Mouse (Mus musculus) liver, postnatal 0 days (tissue): ENCODE data around the gene Cdc42. TPM values are rescaled to one million over a fixed set of nuclear protein-coding genes. Genes with fewer than 3 reads are reported as not detected.
A peak's percentile ranks its signal among the peaks of the same experiment; 100 is the strongest.

Source experiments
- ATAC-seq: fragments of 200-750 bp; cut with Nextera tagmentation; 2 replicates; pipeline ENCODE4 v1.8.0; 2017; ENCODE audit warnings: mild to moderate bottlenecking, moderate library complexity
- DNase-seq: peaks from one replicate; pipeline ENCODE4 v3.0.0-alpha.2; 2016
- H3K27ac ChIP-seq: fragments of 300-500 bp; sonication (generic); 2 replicates; pipeline ENCODE4 v1.5.1; 2014; ENCODE audit warnings: antibody characterized with exemption, moderate library complexity, mild to moderate bottlenecking, low read depth
- H3K27me3 ChIP-seq: fragments of 300-500 bp; sonication (generic); 2 replicates; pipeline ENCODE4 v1.6.1; 2014; ENCODE audit warnings: low read length, control low read depth, mixed read lengths; ENCODE audit not compliant: insufficient read depth
- H3K36me3 ChIP-seq: fragments of 300-500 bp; sonication (generic); replicated peaks from 2 replicates; pipeline ENCODE4 v1.6.1; 2014; ENCODE audit warnings: mild to moderate bottlenecking, control low read depth, low read length, moderate library complexity, mixed read lengths; ENCODE audit not compliant: insufficient read depth
- H3K4me1 ChIP-seq: fragments of 300-500 bp; sonication (generic); 2 replicates; pipeline ENCODE4 v1.6.1; 2014; ENCODE audit warnings: antibody characterized with exemption, mild to moderate bottlenecking, control low read depth; ENCODE audit not compliant: insufficient read depth
- H3K4me2 ChIP-seq: fragments of 300-500 bp; sonication (generic); 2 replicates; pipeline ENCODE4 v1.6.1; 2014; ENCODE audit warnings: low read depth, mild to moderate bottlenecking, low read length, moderate library complexity, mixed read lengths
- H3K4me3 ChIP-seq: fragments of 300-500 bp; sonication (generic); 2 replicates; pipeline ENCODE4 v1.5.1; 2014; ENCODE audit warnings: low read depth, low read length
- H3K9ac ChIP-seq: fragments of 300-500 bp; sonication (generic); replicated peaks from 2 replicates; pipeline ENCODE4 v1.6.1; 2014; ENCODE audit warnings: mild to moderate bottlenecking, moderate library complexity
- H3K9me3 ChIP-seq: fragments of 300-500 bp; sonication (generic); 2 replicates; pipeline ENCODE4 v1.6.1; 2016; ENCODE audit warnings: mild to moderate bottlenecking, control low read depth, low read length, mixed read lengths
- CTCF ChIP-seq: sonication (generic); IDR thresholded peaks from 2 replicates; pipeline ENCODE4 v1.5.1; 2016; ENCODE audit warnings: antibody characterized with exemption, low read depth
- EP300 ChIP-seq: IDR thresholded peaks from 2 replicates; pipeline ENCODE4 v1.6.1; 2016; ENCODE audit warnings: antibody characterized with exemption, low read depth, mild to moderate bottlenecking
- WGBS: fragments of 180-500 bp; shearing (Covaris S2); extraction: QIAGEN DNeasy Blood & Tissue Kit; methylation state at CpG from one replicate; pipeline ENCODE4 v1.1.7; 2014; ENCODE audit not compliant: insufficient replicate concordance; 5-methylcytosine and 5-hydroxymethylcytosine counted together
- polyA plus RNA-seq: library from polyadenylated mRNA; unstranded; fragments of >200 nt; fragmentation: Nextera tagmentation; extraction: Ambion mirVana; gene quantifications from 2 replicates; pipeline ENCODE4 v1.2.1, GENCODE M21; 2015

Gene Cdc42
- polyA plus RNA-seq, 1 experiment from 2014 or later = 227 TPM

GRCm38 (mm10) chr4:137286662-137286953 is 70.9 kb downstream of the Cdc42 start:
- H3K9me3 ChIP-seq = no peaks in the 10 kb centered on the region
- WGBS = 59% methylated on average over 8 of the region's 8 CpGs
- DNase-seq (peak; percentile 53), ATAC-seq (peak; percentile 80)
- no peak overlapping the region for H3K4me2 ChIP-seq
- no peaks in the 10 kb centered on the region for H3K36me3 ChIP-seq
- H3K9ac ChIP-seq = no peak overlapping the region
- H3K4me3 ChIP-seq = no peak overlapping the region
- peaks cover 16% of the 10 kb centered on the region; the same call in 1 of the 2 replicates for H3K27me3 ChIP-seq
- TF ChIP-seq CTCF (no peak), EP300 (no peak)
- H3K4me1 ChIP-seq = peaks cover 6% of the 10 kb centered on the region; the same call in 1 of the 2 replicates
- peak overlapping the region; percentile 35; the same call in 1 of the 2 replicates for H3K27ac ChIP-seq

- H3K27me3 ChIP-seq = peaks cover 19% of the 10 kb centered on the region
- 74% methylated on average over 15 of the region's 15 CpGs for WGBS
- ATAC-seq (peak; percentile 48), DNase-seq (no peak)
- H3K4me2 ChIP-seq = no peak overlapping the region
- H3K4me1 ChIP-seq = peaks cover 6% of the 10 kb centered on the region; the same call in 1 of the 2 replicates
- no peaks in the 10 kb centered on the region for H3K36me3 ChIP-seq
- no peak overlapping the region for H3K4me3 ChIP-seq
- H3K9me3 ChIP-seq = no peaks in the 10 kb centered on the region
- H3K9ac ChIP-seq = no peak overlapping the region; the same call in 1 of the 2 replicates
- TF ChIP-seq EP300 = no peak
- no peak for TF ChIP-seq CTCF
- no peak overlapping the region for H3K27ac ChIP-seq
Observed at GRCm38 (mm10) chr4:137285876-137286661, 71.5 kb downstream of the Cdc42 start.

- Histone ChIP-seq H3K4me3 (no peak overlapping the region), H3K4me2 (no peak overlapping the region), H3K36me3 (no peaks in the 10 kb centered on the region), H3K9ac (no peak overlapping the region), H3K4me1 (peaks cover 6% of the 10 kb centered on the region; the same call in 1 of the 2 replicates), H3K27ac (no peak overlapping the region), H3K27me3 (peaks cover 44% of the 10 kb centered on the region), H3K9me3 (no peaks in the 10 kb centered on the region)
- 25% methylated on average over 4 of the region's 4 CpGs for WGBS
- no peak for ATAC-seq
- no peak for TF ChIP-seq CTCF
- no peak for TF ChIP-seq EP300
- DNase-seq = no peak
Observed at GRCm38 (mm10) chr4:137283407-137283732, 74.2 kb downstream of the Cdc42 start.

- H3K4me3 ChIP-seq = no peak overlapping the region
- H3K4me2 ChIP-seq = no peak overlapping the region
- no peak overlapping the region for H3K9ac ChIP-seq
- no peaks in the 10 kb centered on the region for H3K9me3 ChIP-seq
- no peak for DNase-seq
- no peak for TF ChIP-seq EP300
- ATAC-seq = no peak
- H3K27me3 ChIP-seq = peaks cover 50% of the 10 kb centered on the region
- no peaks in the 10 kb centered on the region for H3K36me3 ChIP-seq
- WGBS = 38% methylated on average over 17 of the region's 17 CpGs
- H3K4me1 ChIP-seq = peaks cover 6% of the 10 kb centered on the region; the same call in 1 of the 2 replicates
- H3K27ac ChIP-seq = no peak overlapping the region
Observed at GRCm38 (mm10) chr4:137282584-137283406, 74.7 kb downstream of the Cdc42 start.

- H3K36me3 ChIP-seq = no peaks in the 10 kb centered on the region
- no peak overlapping the region for H3K4me2 ChIP-seq
- H3K9me3 ChIP-seq = no peaks in the 10 kb centered on the region
- TF ChIP-seq EP300 (no peak), CTCF (no peak)
- ATAC-seq (no peak), DNase-seq (no peak)
- peaks cover 54% of the 10 kb centered on the region for H3K27me3 ChIP-seq
- no peak overlapping the region for H3K9ac ChIP-seq
- no peak overlapping the region for H3K4me3 ChIP-seq
- no peak overlapping the region for H3K27ac ChIP-seq
- H3K4me1 ChIP-seq = peaks cover 3% of the 10 kb centered on the region; the same call in 1 of the 2 replicates
- 62% methylated on average over 5 of the region's 5 CpGs for WGBS
Observed at GRCm38 (mm10) chr4:137282122-137282521, 75.4 kb downstream of the Cdc42 start.

- Histone ChIP-seq H3K36me3 (no peaks in the 10 kb centered on the region), H3K27ac (no peak overlapping the region), H3K4me2 (no peak overlapping the region), H3K9ac (no peak overlapping the region), H3K4me3 (no peak overlapping the region), H3K27me3 (peaks cover 62% of the 10 kb centered on the region), H3K4me1 (peaks cover 2% of the 10 kb centered on the region; the same call in 1 of the 2 replicates), H3K9me3 (no peaks in the 10 kb centered on the region)
- TF ChIP-seq EP300 (no peak), CTCF (no peak)
- WGBS = 76% methylated on average over 3 of the region's 3 CpGs
- DNase-seq = no peak
- no peak for ATAC-seq
Observed at GRCm38 (mm10) chr4:137281273-137281672, 76.2 kb downstream of the Cdc42 start.
